Mouse (Mus musculus) activated CD4-positive, CD25-positive, alpha-beta regulatory T cell, adult 4 months (primary cell): ENCODE results near the gene Tbc1d25. TPM values are rescaled to one million over a fixed set of nuclear protein-coding genes. Genes with fewer than 3 reads are reported as not detected.
A peak's percentile ranks its signal among the peaks of the same experiment; 100 is the strongest.

Source experiments
- ATAC-seq: one replicate; pipeline ENCODE4 v1.8.0; 2017
- polyA plus RNA-seq, 2 experiments: library from polyadenylated mRNA; unstranded; fragments of 100-300 nt; shearing (Covaris generic); gene quantifications; one replicate each; pipeline ENCODE4 v1.2.1; 2017

Tbc1d25 gene
- 1 to 10 TPM; 4.1 to 4.5 TPM for polyA plus RNA-seq

GRCm38 (mm10) chrX:8175504-8176385, at the start of gene Tbc1d25:
TSS of gene Tbc1d25 (minus strand) at chrX:8176181.
- peak; percentile 72 for ATAC-seq

DNA sequence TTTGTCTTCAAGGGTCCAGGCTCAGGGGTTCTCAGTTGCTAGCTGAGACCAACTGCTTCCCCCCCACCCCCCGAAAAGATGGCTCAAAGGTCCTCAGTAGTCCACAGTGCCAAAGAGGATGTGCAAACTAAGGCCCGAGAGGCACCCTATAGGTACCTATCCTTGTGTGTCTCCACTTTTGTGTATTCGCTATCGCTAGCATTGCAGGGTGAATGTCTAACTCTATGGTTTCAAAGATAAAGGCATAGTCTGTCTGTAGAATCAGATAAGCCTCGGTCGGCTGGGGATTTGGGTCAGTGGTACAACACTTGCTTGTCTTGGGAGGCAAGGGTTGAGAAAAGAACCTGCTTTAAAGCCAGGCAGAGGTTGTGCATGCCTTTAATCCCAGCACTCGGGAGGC, 47.5 kb upstream of the Tbc1d25 start:
- no peak for ATAC-seq

DNA sequence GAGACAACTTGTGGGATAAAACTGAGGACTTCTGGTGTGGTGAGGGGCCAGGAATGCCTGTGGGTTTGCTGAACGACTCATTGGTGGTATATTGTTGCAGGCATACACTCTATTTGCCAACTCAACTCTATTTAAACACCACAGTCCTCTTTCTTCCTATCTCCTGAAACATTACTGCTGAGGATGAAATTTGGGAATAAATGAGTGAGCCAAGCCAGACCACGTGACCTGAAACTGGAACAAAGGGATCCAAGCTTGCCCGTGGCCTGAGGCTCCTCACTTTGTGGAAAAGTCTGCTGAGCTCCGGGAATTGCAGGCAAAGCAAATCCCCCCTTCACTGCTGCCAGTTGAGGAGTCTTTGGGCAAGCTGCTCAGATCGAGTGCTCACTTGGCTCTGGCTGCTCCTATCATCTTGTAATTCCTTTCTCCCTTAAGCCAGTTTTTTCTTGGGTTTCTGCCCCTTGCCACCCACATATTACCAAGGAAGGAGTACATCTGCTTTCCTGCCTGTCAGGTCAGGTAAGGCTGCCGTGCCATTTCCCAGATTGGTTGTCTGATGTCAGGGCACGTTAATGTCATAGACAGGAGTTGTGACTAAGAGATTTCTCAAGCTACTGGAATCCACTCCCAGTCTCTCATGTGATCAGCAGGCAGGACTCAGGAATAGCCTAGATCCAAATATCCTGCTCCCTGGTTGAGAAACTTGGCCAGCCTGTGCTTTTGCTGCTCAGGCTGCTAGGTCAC, 46.9 kb upstream of the Tbc1d25 start:
- no peak for ATAC-seq

- no peak for ATAC-seq
Observed at GRCm38 (mm10) chrX:8222296-8222677, 46.3 kb upstream of the Tbc1d25 start.

GRCm38 (mm10) chrX:8219651-8220050, 43.7 kb upstream of the Tbc1d25 start:
- ATAC-seq = no peak

DNA sequence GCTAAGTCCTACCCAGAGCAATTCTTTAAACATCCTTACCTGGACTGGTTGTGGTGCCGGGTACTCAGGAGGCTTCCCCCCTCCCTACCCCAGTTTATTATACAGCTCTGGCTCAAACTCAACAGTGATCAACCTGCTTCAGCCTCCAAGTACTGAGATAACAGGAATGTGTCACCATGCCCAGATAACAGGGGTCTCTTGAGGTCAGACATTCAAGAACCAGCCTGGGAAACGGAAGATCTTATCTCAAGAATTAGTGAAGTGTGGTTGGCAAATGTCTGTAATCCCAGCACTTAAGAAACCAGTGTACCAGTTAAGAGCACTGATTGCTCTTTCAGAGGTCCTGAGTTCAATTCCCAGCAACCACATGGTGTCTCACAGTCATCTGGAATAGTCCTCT, 42.1 kb upstream of the Tbc1d25 start:
- ATAC-seq = no peak

- no peak for ATAC-seq
Observed at GRCm38 (mm10) chrX:8217383-8217782, 41.4 kb upstream of the Tbc1d25 start.

GRCm38 (mm10) chrX:8211490-8212207, 35.7 kb upstream of the Tbc1d25 start:
- ATAC-seq = no peak

DNA sequence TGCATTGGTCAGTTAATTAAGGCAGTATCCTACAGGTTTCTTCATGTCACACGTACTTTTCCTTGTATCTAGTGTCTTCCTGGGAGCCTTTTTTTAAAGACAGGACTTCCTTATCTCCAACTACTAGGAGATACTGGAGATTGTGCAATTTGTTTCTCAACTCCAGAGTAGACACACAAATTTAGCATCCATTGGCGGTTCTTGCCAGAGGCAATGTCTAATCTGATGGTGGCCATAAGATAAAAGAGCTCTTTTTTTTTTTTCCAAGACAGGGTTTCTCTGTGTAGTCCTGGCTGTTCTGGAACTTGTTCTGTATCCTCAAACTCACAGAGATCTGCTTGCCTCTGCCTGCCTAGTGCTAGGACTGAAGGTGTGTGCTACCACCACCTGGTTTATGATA, 33.7 kb upstream of the Tbc1d25 start:
- ATAC-seq = no peak

GRCm38 (mm10) chrX:8207224-8207623, 31.2 kb upstream of the Tbc1d25 start:
- no peak for ATAC-seq

DNA sequence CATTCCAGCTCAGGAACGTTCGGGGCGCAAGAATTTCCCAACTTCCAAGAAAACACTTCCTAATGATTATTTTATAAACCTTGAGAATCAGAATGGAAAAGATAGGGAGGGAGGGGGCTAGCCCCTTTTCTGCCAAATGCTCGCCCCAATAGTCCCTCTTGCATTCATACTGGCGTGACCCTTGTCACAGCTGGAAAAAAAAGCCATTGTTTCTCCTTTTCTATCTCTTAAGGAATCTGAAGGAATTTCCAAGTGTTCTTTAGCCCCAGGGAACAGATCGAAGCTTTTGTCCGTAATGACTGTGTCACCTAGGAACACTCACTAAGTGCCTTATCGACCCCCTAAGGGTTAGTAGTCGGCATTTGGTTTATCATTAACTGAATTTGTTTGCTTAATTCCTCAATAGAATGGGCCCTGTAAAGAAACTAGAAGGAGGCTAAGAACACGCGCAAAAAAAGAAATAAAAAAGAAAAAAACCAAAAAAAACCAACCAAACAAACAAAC, 30.8 kb upstream of the Tbc1d25 start:
- ATAC-seq = no peak

GRCm38 (mm10) chrX:8206015-8206693, 30.2 kb upstream of the Tbc1d25 start, which contains the start of gene Porcn:
TSS of gene Porcn (minus strand) at chrX:8206525.
- ATAC-seq = no peak

DNA sequence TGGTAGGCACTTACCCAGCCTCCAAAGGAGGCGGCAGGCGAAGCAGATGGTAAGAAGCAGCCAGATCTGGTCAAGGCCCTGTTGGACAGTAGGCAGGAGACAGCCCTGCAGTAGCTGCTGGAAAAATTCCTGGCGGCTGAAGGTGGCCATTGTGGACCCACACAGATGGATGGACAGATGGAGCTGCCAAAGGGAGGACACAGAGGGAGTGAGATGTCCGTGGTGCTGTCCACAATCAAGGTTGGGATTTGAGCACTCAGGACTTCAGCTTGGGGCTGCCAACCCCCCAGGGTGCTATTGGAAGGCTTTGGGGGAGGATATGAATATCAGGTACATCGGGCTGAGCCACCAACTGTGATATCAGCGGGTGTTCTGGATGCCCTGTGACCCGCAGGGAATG, 29.6 kb upstream of the Tbc1d25 start:
- no peak for ATAC-seq

GRCm38 (mm10) chrX:8205088-8205487, 29.1 kb upstream of the Tbc1d25 start:
- no peak for ATAC-seq

DNA sequence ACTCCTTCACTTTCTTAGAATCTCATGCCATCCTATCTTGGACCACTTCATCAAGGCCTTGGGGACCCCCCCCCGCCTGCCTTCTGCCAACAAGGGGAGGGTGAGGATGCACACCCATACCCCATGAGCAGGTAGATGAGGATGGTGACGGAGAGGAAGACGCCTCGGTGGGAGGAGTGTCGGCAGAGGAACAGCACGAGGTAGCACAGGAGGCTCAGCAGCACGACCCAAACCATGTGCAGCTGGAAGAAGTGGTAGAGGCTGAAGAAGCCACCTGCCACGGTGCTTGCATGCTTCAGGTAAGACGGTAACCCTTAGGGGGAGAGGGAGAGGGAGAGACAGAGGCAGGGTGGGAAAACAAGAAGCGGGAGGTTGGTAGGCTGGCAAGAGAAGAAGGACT, 28.1 kb upstream of the Tbc1d25 start:
- ATAC-seq = no peak

GRCm38 (mm10) chrX:8203105-8203504, 27.1 kb upstream of the Tbc1d25 start:
- ATAC-seq = no peak

GRCm38 (mm10) chrX:8193419-8193723, 17.4 kb upstream of the Tbc1d25 start, which contains the start of gene Ebp:
TSS of gene Ebp (minus strand) at chrX:8193512.
- no peak for ATAC-seq

DNA sequence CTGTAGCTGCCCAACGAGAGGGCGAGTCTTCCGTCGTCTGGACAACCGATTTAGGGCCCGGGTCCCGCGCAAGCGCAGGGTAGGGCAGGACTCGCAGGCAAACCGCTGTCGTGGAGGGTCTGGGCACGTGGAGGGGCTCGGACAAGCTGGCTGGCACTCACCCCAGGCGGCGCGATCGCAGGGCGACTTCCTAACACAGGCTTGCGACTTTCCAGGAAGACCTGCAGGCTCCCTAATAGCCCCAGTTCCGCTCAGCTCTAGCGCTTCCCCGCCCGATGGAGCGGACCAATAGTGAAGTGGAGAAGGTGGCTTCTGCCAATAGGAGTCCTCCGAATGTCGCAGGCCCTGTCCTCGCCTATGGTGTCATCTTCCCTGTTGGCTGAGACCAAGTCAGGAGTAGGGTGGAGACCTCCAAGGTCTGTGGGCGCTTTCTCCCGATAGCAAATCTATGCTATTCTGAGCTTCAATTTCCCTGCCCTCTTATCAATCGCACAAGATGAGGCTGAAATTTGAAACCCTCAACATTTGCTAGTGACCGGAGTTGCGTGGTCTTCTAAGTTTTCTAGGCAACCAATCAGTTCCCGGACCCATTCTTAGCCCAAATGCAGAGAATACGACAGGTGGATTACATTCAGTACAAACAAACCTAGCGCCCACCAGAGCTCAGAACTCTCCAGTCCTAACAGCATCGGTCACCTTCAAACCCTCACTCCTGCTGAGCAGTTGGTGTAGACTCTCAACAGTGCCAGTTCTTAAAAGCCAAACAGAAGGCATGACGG, 16.8 kb upstream of the Tbc1d25 start:
- peak; percentile 99 for ATAC-seq

GRCm38 (mm10) chrX:8192126-8192639, 16.2 kb upstream of the Tbc1d25 start:
- no peak for ATAC-seq

DNA sequence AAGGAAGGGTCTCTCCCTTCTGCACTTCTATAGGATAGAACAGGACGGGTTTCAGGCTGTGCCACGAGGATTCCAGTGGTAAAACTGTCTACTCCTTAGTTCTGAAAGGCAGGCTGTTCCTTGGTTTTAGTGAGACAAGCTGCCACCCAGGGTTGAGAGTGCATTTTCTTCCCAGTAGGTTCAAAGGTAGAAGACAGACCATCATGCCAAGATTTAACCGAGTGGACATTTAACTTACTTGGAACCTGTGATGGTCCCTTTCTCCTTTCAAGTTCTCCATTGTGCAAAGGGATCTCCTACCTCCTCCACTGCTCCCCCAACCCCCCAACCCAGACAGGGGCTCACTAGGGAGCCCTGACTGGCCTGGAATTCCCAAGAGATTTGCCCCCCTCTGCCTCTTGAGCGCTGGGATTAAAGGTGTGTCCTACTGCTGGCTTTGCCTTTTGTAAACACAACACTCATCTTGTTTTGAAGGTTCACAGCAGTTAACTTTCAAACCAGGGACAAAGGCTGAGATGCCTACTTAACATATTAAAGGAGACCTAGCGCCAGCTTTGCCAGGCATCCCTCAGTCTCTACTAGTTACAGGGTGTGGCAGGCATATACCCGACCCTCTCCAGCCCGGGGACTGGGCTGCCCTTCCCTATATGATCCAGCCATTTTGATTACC, 7.0 kb upstream of the Tbc1d25 start:
- no peak for ATAC-seq

GRCm38 (mm10) chrX:8179646-8180045, 3.7 kb upstream of the Tbc1d25 start:
- no peak for ATAC-seq
